Mouse (Mus musculus) heart, postnatal 0 days (tissue): ENCODE measurements around the gene Pfkl.

Experiments
- CTCF ChIP-seq: IDR thresholded peaks from 2 replicates; pipeline ENCODE4 v1.5.1; 2016; ENCODE audit warnings: antibody characterized with exemption, control low read depth, low read depth
- EP300 ChIP-seq: IDR thresholded peaks from 2 replicates; pipeline ENCODE4 v1.6.1; 2016; ENCODE audit warnings: antibody characterized with exemption, low read depth

GRCm38 (mm10) chr10:78049519-78050035, 39.7 kb upstream of the Pfkl start:
- TF ChIP-seq CTCF = no peak
- TF ChIP-seq EP300 = no peak
